In the genomic region with DNA sequence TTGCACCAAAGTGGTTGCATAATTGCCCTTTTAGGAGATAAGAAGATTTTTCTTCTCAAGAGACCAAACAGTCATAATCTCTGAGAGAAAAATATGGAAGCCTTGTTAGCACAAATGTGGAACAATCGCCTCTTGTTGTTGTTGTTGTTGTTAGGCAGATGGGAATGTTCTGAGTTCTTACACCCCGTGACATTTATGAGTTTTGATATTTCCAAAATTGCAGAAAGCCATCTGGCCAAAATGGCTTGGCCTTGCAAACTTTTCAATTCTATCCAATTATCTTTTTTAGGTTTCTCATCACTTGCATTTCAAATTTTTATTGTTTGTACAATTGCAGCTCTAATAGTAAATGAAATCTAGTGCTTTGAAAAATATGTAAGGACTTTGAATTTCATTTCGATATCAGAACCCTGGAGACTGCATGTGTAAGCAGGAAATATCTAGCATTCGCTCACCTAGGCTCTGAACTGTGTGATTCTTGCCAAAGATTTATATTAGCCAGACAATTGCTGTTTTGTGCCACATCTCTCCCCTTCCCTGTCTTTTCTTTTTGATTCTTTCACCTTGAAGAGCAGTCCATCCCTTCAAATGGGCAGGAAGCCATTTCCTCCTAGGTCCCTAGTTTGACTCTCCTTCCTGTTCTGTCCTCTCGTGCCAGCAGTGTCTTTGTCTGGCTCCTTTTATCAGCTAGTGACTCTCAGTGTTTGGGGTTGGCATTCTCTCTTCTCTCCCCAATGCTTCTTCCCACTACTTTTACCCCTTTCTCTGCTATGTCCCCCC, we compare ENCODE assay signal across 10 mouse cellular contexts.
A peak's percentile ranks its signal among the peaks of the same experiment; 100 is the strongest.
DNase-seq lines count a peak whose midpoint lies in the region.
"Had no signal": no experiment of that assay in that cellular context is flagged by ENCODE, and none has a peak within 500 bp of the region (broad histone marks: within the 10 kb centered on the region; RNA-seq: fewer than 3 reads in every experiment).

No protein-coding gene starts in this region.

- peak; percentile 36 for DNase-seq in cerebellum, adult 11-12 months
- no peak for DNase-seq in cerebellum, postnatal 4 days (ENCODE audit: low spot score in 2 of 2)
- peak; percentile 23 for DNase-seq in layer of hippocampus, adult 9-11 months
- DNase-seq in layer of hippocampus, adult 11-12 months (ENCODE audit: low spot score) = no peak
- DNase-seq in cerebellum, postnatal 10 days = peak; percentile 69 to 70
- no peak for DNase-seq in lung, postnatal 36 days
- no peak for DNase-seq in testis, postnatal 10 days (ENCODE audit: low spot score)
- DNase-seq: adrenal gland, postnatal 10 days; gastrocnemius, adult 2 months; gastrocnemius, postnatal 25 days had no signal

Comparison
In these comparisons a context has a peak if more than half of its experiments do, and no peak if none do; other contexts are left out.
1. DNase-seq: peak in cerebellum, adult 11-12 months (single experiment), layer of hippocampus, adult 9-11 months (single experiment) and cerebellum, postnatal 10 days (2 of 2); none in cerebellum, postnatal 4 days (0 of 2), layer of hippocampus, adult 11-12 months (single experiment), lung, postnatal 36 days (single experiment) and testis, postnatal 10 days (single experiment).